Mouse (Mus musculus) hindbrain, postnatal 0 days (tissue): ENCODE data around the gene AU021092. TPM values are rescaled to one million over a fixed set of nuclear protein-coding genes. Genes with fewer than 3 reads are reported as not detected.
A peak's percentile ranks its signal among the peaks of the same experiment; 100 is the strongest.

ENCODE experiments used
- ATAC-seq: fragments of 200-750 bp; cut with Nextera tagmentation; 2 replicates; pipeline ENCODE4 v1.8.0; 2017; ENCODE audit warnings: mild to moderate bottlenecking, moderate TSS enrichment, moderate library complexity
- DNase-seq: peaks from one replicate; pipeline ENCODE4 v3.0.0-alpha.2; 2015; ENCODE audit warnings: low spot score
- H3K27ac ChIP-seq: fragments of 300-500 bp; sonication (generic); 2 replicates; pipeline ENCODE4 v1.5.1; 2014; ENCODE audit warnings: mild to moderate bottlenecking
- H3K27me3 ChIP-seq: fragments of 300-500 bp; sonication (generic); 2 replicates; pipeline ENCODE4 v1.6.1; 2014; ENCODE audit warnings: low read length, mixed read lengths; ENCODE audit not compliant: insufficient read depth
- H3K36me3 ChIP-seq: fragments of 300-500 bp; sonication (generic); 2 replicates; pipeline ENCODE4 v1.6.1; 2014; ENCODE audit warnings: low read length, mixed read lengths; ENCODE audit not compliant: insufficient read depth
- H3K4me1 ChIP-seq: fragments of 300-500 bp; sonication (generic); 2 replicates; pipeline ENCODE4 v1.6.1; 2014; ENCODE audit warnings: antibody characterized with exemption, low read length, mixed read lengths; ENCODE audit not compliant: insufficient read depth
- H3K4me2 ChIP-seq: fragments of 300-500 bp; sonication (generic); 2 replicates; pipeline ENCODE4 v1.6.1; 2014; ENCODE audit warnings: low read depth, mild to moderate bottlenecking, low read length, moderate library complexity, mixed read lengths
- H3K4me3 ChIP-seq: fragments of 300-500 bp; sonication (generic); 2 replicates; pipeline ENCODE4 v1.5.1; 2014; ENCODE audit warnings: low read length
- H3K9ac ChIP-seq: fragments of 300-500 bp; sonication (generic); replicated peaks from 2 replicates; pipeline ENCODE4 v1.6.1; 2014; ENCODE audit warnings: mild to moderate bottlenecking, low read length, moderate library complexity, mixed read lengths
- H3K9me3 ChIP-seq: fragments of 300-500 bp; sonication (generic); 2 replicates; pipeline ENCODE4 v1.6.1; 2016; ENCODE audit warnings: low read length, mixed read lengths
- CTCF ChIP-seq: IDR thresholded peaks from 2 replicates; pipeline ENCODE4 v1.5.1; 2016; ENCODE audit warnings: antibody characterized with exemption, control low read depth, low read depth
- WGBS: fragments of 180-500 bp; shearing (Covaris S2); extraction: QIAGEN DNeasy Blood & Tissue Kit; methylation state at CpG from one replicate; pipeline ENCODE4 v1.1.7; 2014; 5-methylcytosine and 5-hydroxymethylcytosine counted together
- polyA plus RNA-seq: library from polyadenylated mRNA; unstranded; fragments of >200 nt; fragmentation: Nextera tagmentation; extraction: Ambion mirVana; gene quantifications from 2 replicates; pipeline ENCODE4 v1.2.1, GENCODE M21; 2015
- total RNA-seq: library from RNA; depleted of rRNA; stranded (reverse); fragments of >200 nt; gene quantifications from 2 replicates; pipeline ENCODE4 v1.2.3, GENCODE M21; 2014

AU021092 gene
- total and polyA plus RNA-seq, 2 experiments from 2014 or later: 9.6 to 18.6 TPM

- Histone ChIP-seq H3K9ac (peak overlapping the region; percentile 56; the same call in 1 of the 2 replicates), H3K36me3 (no peaks in the 10 kb centered on the region), H3K27me3 (no peaks in the 10 kb centered on the region), H3K4me2 (peak overlapping the region; percentile 79), H3K4me1 (peaks cover 5% of the 10 kb centered on the region; the same call in 1 of the 2 replicates), H3K9me3 (no peaks in the 10 kb centered on the region), H3K4me3 (peak overlapping the region; percentile 61), H3K27ac (peak overlapping the region; percentile 64; the same call in 1 of the 2 replicates)
- peak; percentile 95 for TF ChIP-seq CTCF
- peak; percentile 83 for DNase-seq
- ATAC-seq: peak; percentile 52
- WGBS: 6% methylated on average over 15 of the region's 15 CpGs
Observed at GRCm38 (mm10) chr16:5254346-5255025, 32.4 kb upstream of the AU021092 start.

GRCm38 (mm10) chr16:5252260-5252659 lies 30.2 kb upstream of the AU021092 start:
- DNase-seq: no peak
- no peak for TF ChIP-seq CTCF
- no peak for ATAC-seq

GRCm38 (mm10) chr16:5250891-5251290 lies 28.8 kb upstream of the AU021092 start:
- TF ChIP-seq CTCF: no peak
- H3K9ac ChIP-seq: no peak overlapping the region
- no peaks in the 10 kb centered on the region for H3K27me3 ChIP-seq
- WGBS: 92% methylated on average over 3 of the region's 3 CpGs
- ATAC-seq: no peak
- H3K9me3 ChIP-seq: no peaks in the 10 kb centered on the region
- no peak overlapping the region for H3K4me3 ChIP-seq
- H3K27ac ChIP-seq: no peak overlapping the region
- no peak for DNase-seq
- peaks cover 13% of the 10 kb centered on the region for H3K36me3 ChIP-seq
- peaks cover 5% of the 10 kb centered on the region; the same call in 1 of the 2 replicates for H3K4me1 ChIP-seq
- no peak overlapping the region for H3K4me2 ChIP-seq

More at GRCm38 (mm10) chr16:5252260-5252659, 30.2 kb upstream of the AU021092 start:
- no peak overlapping the region for H3K4me2 ChIP-seq
- H3K9me3 ChIP-seq: no peaks in the 10 kb centered on the region
- no peak overlapping the region for H3K27ac ChIP-seq
- H3K4me3 ChIP-seq: no peak overlapping the region
- peaks cover 10% of the 10 kb centered on the region for H3K36me3 ChIP-seq
- 95% methylated on average over 2 of the region's 2 CpGs for WGBS
- H3K27me3 ChIP-seq: no peaks in the 10 kb centered on the region
- no peak overlapping the region for H3K9ac ChIP-seq
- peaks cover 5% of the 10 kb centered on the region; the same call in 1 of the 2 replicates for H3K4me1 ChIP-seq

- peak; percentile 77; the same call in 1 of the 2 replicates for ATAC-seq
- Histone ChIP-seq H3K4me1 (no peaks in the 10 kb centered on the region), H3K9me3 (no peaks in the 10 kb centered on the region), H3K9ac (no peak overlapping the region), H3K36me3 (peaks cover 45% of the 10 kb centered on the region), H3K27ac (no peak overlapping the region), H3K4me3 (no peak overlapping the region), H3K27me3 (no peaks in the 10 kb centered on the region), H3K4me2 (no peak overlapping the region)
- peak; percentile 62 for DNase-seq
- peak; percentile 79 for TF ChIP-seq CTCF
- 27% methylated on average over 7 of the region's 7 CpGs for WGBS
Observed at GRCm38 (mm10) chr16:5244411-5244810, 22.3 kb upstream of the AU021092 start.

- H3K36me3 ChIP-seq: peaks cover 42% of the 10 kb centered on the region
- ATAC-seq: no peak
Observed at GRCm38 (mm10) chr16:5242882-5243281, 20.8 kb upstream of the AU021092 start.

GRCm38 (mm10) chr16:5242355-5242754 lies 20.3 kb upstream of the AU021092 start:
- no peaks in the 10 kb centered on the region for H3K27me3 ChIP-seq
- ATAC-seq (no peak), DNase-seq (no peak)
- TF ChIP-seq CTCF: no peak
- no peaks in the 10 kb centered on the region for H3K9me3 ChIP-seq
- no peaks in the 10 kb centered on the region for H3K4me1 ChIP-seq
- WGBS: 96% methylated on average over 4 of the region's 4 CpGs
- no peak overlapping the region for H3K4me2 ChIP-seq
- no peak overlapping the region for H3K27ac ChIP-seq
- H3K9ac ChIP-seq: no peak overlapping the region
- peaks cover 38% of the 10 kb centered on the region for H3K36me3 ChIP-seq
- no peak overlapping the region for H3K4me3 ChIP-seq

More at GRCm38 (mm10) chr16:5242882-5243281, 20.8 kb upstream of the AU021092 start:
- Histone ChIP-seq H3K9me3 (no peaks in the 10 kb centered on the region), H3K9ac (no peak overlapping the region), H3K4me3 (no peak overlapping the region), H3K4me1 (no peaks in the 10 kb centered on the region), H3K27me3 (no peaks in the 10 kb centered on the region), H3K27ac (no peak overlapping the region), H3K4me2 (no peak overlapping the region)
- no peak for TF ChIP-seq CTCF
- WGBS: 78% methylated on average over 6 of the region's 6 CpGs
- DNase-seq: no peak
